Mouse (Mus musculus): Measurements from ENCODE around the gene BC052040. TPM values are rescaled to one million over a fixed set of nuclear protein-coding genes. Genes with fewer than 3 reads are reported as not detected.

The BC052040 gene
- polyA plus RNA-seq, 1 experiment from 2014 or later = 9.0 TPM

GRCm38 (mm10) chr2:115717535-115717934 lies 136.0 kb downstream of the BC052040 start:
- H3K9me3 ChIP-seq (replicated peaks; ENCODE audit: control insufficient read depth, low read length) = no peaks in the 10 kb centered on the region
- H3K4me2 ChIP-seq (ENCODE audit: low read depth, low read length) = no peak overlapping the region
- no peaks in the 10 kb centered on the region for H3K36me3 ChIP-seq (ENCODE audit: control insufficient read depth, insufficient read depth)
- H3K4me3 ChIP-seq (ENCODE audit: low read depth, low read length) = no peak overlapping the region
- ATAC-seq (ENCODE audit: low read depth) = no peak
- H3K27me3 ChIP-seq (ENCODE audit: control insufficient read depth, insufficient read depth, low read depth, low read length) = no peaks in the 10 kb centered on the region
- H3K9ac ChIP-seq (ENCODE audit: low read depth, low read length) = no peak overlapping the region
- H3K27ac ChIP-seq (ENCODE audit: low read length) = no peak overlapping the region
- no peaks in the 10 kb centered on the region for H3K4me1 ChIP-seq (ENCODE audit: control insufficient read depth, low read depth, low read length)
- WGBS (ENCODE audit: insufficient replicate concordance) = 70% methylated on average over 5 of the region's 5 CpGs

- WGBS (ENCODE audit: insufficient replicate concordance) = 77% methylated on average over 3 of the region's 3 CpGs
- H3K4me3 ChIP-seq (ENCODE audit: low read depth, low read length) = no peak overlapping the region
Measured at GRCm38 (mm10) chr2:115717980-115718379, 136.5 kb downstream of the BC052040 start.

GRCm38 (mm10) chr2:115723452-115723851 lies 141.9 kb downstream of the BC052040 start:
- no peak for ATAC-seq (ENCODE audit: low read depth)
- no peaks in the 10 kb centered on the region for H3K27me3 ChIP-seq (ENCODE audit: control insufficient read depth, insufficient read depth, low read depth, low read length)
- H3K9me3 ChIP-seq (replicated peaks; ENCODE audit: control insufficient read depth, low read length) = no peaks in the 10 kb centered on the region
- H3K4me3 ChIP-seq (ENCODE audit: low read depth, low read length) = no peak overlapping the region
- H3K4me2 ChIP-seq (ENCODE audit: low read depth, low read length) = no peak overlapping the region
- no peaks in the 10 kb centered on the region for H3K4me1 ChIP-seq (ENCODE audit: control insufficient read depth, low read depth, low read length)
- no peak overlapping the region for H3K9ac ChIP-seq (ENCODE audit: low read depth, low read length)
- H3K27ac ChIP-seq (ENCODE audit: low read length) = no peak overlapping the region
- WGBS (ENCODE audit: insufficient replicate concordance) = 69% methylated on average over 8 of the region's 8 CpGs
- H3K36me3 ChIP-seq (ENCODE audit: control insufficient read depth, insufficient read depth) = no peaks in the 10 kb centered on the region

More at GRCm38 (mm10) chr2:115717980-115718379, 136.5 kb downstream of the BC052040 start:
- Histone ChIP-seq H3K9ac (ENCODE audit: low read depth, low read length) (no peak overlapping the region), H3K9me3 (replicated peaks; ENCODE audit: control insufficient read depth, low read length) (no peaks in the 10 kb centered on the region), H3K27ac (ENCODE audit: low read length) (no peak overlapping the region), H3K4me2 (ENCODE audit: low read depth, low read length) (no peak overlapping the region), H3K4me1 (ENCODE audit: control insufficient read depth, low read depth, low read length) (no peaks in the 10 kb centered on the region), H3K36me3 (ENCODE audit: control insufficient read depth, insufficient read depth) (no peaks in the 10 kb centered on the region), H3K27me3 (ENCODE audit: control insufficient read depth, insufficient read depth, low read depth, low read length) (no peaks in the 10 kb centered on the region)
- no peak for ATAC-seq (ENCODE audit: low read depth)

- no peak overlapping the region for H3K4me2 ChIP-seq (ENCODE audit: low read depth, low read length)
- no peaks in the 10 kb centered on the region for H3K27me3 ChIP-seq (ENCODE audit: control insufficient read depth, insufficient read depth, low read depth, low read length)
- H3K4me3 ChIP-seq (ENCODE audit: low read depth, low read length) = no peak overlapping the region
- H3K4me1 ChIP-seq (ENCODE audit: control insufficient read depth, low read depth, low read length) = no peaks in the 10 kb centered on the region
- H3K27ac ChIP-seq (ENCODE audit: low read length) = no peak overlapping the region
- no peaks in the 10 kb centered on the region for H3K36me3 ChIP-seq (ENCODE audit: control insufficient read depth, insufficient read depth)
- ATAC-seq (ENCODE audit: low read depth) = no peak
- no peak overlapping the region for H3K9ac ChIP-seq (ENCODE audit: low read depth, low read length)
- 50% methylated on average over 6 of the region's 6 CpGs for WGBS (ENCODE audit: insufficient replicate concordance)
- H3K9me3 ChIP-seq (replicated peaks; ENCODE audit: control insufficient read depth, low read length) = no peaks in the 10 kb centered on the region
Measured at GRCm38 (mm10) chr2:115724216-115724615, 142.7 kb downstream of the BC052040 start.

- 80% methylated on average over 6 of the region's 6 CpGs for WGBS (ENCODE audit: insufficient replicate concordance)
Measured at GRCm38 (mm10) chr2:115724726-115725125, 143.2 kb downstream of the BC052040 start.

GRCm38 (mm10) chr2:115725503-115725902 lies 144.0 kb downstream of the BC052040 start:
- no peak for ATAC-seq (ENCODE audit: low read depth)
- Histone ChIP-seq H3K27me3 (ENCODE audit: control insufficient read depth, insufficient read depth, low read depth, low read length) (no peaks in the 10 kb centered on the region), H3K9ac (ENCODE audit: low read depth, low read length) (no peak overlapping the region), H3K4me2 (ENCODE audit: low read depth, low read length) (no peak overlapping the region), H3K36me3 (ENCODE audit: control insufficient read depth, insufficient read depth) (no peaks in the 10 kb centered on the region), H3K4me1 (ENCODE audit: control insufficient read depth, low read depth, low read length) (no peaks in the 10 kb centered on the region), H3K4me3 (ENCODE audit: low read depth, low read length) (no peak overlapping the region), H3K27ac (ENCODE audit: low read length) (no peak overlapping the region), H3K9me3 (replicated peaks; ENCODE audit: control insufficient read depth, low read length) (no peaks in the 10 kb centered on the region)
- WGBS (ENCODE audit: insufficient replicate concordance) = 81% methylated on average over 6 of the region's 6 CpGs

More at GRCm38 (mm10) chr2:115724726-115725125, 143.2 kb downstream of the BC052040 start:
- Histone ChIP-seq H3K4me3 (ENCODE audit: low read depth, low read length) (no peak overlapping the region), H3K4me1 (ENCODE audit: control insufficient read depth, low read depth, low read length) (no peaks in the 10 kb centered on the region), H3K36me3 (ENCODE audit: control insufficient read depth, insufficient read depth) (no peaks in the 10 kb centered on the region), H3K27ac (ENCODE audit: low read length) (no peak overlapping the region), H3K27me3 (ENCODE audit: control insufficient read depth, insufficient read depth, low read depth, low read length) (no peaks in the 10 kb centered on the region), H3K9me3 (replicated peaks; ENCODE audit: control insufficient read depth, low read length) (no peaks in the 10 kb centered on the region), H3K4me2 (ENCODE audit: low read depth, low read length) (no peak overlapping the region), H3K9ac (ENCODE audit: low read depth, low read length) (no peak overlapping the region)
- no peak for ATAC-seq (ENCODE audit: low read depth)

GRCm38 (mm10) chr2:115725926-115726325 lies 144.4 kb downstream of the BC052040 start:
- no peak overlapping the region for H3K4me3 ChIP-seq (ENCODE audit: low read depth, low read length)
- H3K27ac ChIP-seq (ENCODE audit: low read length) = no peak overlapping the region
- no peak overlapping the region for H3K9ac ChIP-seq (ENCODE audit: low read depth, low read length)
- H3K4me2 ChIP-seq (ENCODE audit: low read depth, low read length) = no peak overlapping the region
- 73% methylated on average over 6 of the region's 6 CpGs for WGBS (ENCODE audit: insufficient replicate concordance)
- H3K4me1 ChIP-seq (ENCODE audit: control insufficient read depth, low read depth, low read length) = no peaks in the 10 kb centered on the region
- H3K27me3 ChIP-seq (ENCODE audit: control insufficient read depth, insufficient read depth, low read depth, low read length) = no peaks in the 10 kb centered on the region
- no peaks in the 10 kb centered on the region for H3K36me3 ChIP-seq (ENCODE audit: control insufficient read depth, insufficient read depth)
- H3K9me3 ChIP-seq (replicated peaks; ENCODE audit: control insufficient read depth, low read length) = no peaks in the 10 kb centered on the region
- no peak for ATAC-seq (ENCODE audit: low read depth)

- no peaks in the 10 kb centered on the region for H3K27me3 ChIP-seq (ENCODE audit: control insufficient read depth, insufficient read depth, low read depth, low read length)
- WGBS (ENCODE audit: insufficient replicate concordance) = 74% methylated on average over 5 of the region's 5 CpGs
- H3K4me1 ChIP-seq (ENCODE audit: control insufficient read depth, low read depth, low read length) = no peaks in the 10 kb centered on the region
- no peaks in the 10 kb centered on the region for H3K9me3 ChIP-seq (replicated peaks; ENCODE audit: control insufficient read depth, low read length)
- ATAC-seq (ENCODE audit: low read depth) = no peak
- no peak overlapping the region for H3K4me2 ChIP-seq (ENCODE audit: low read depth, low read length)
- H3K36me3 ChIP-seq (ENCODE audit: control insufficient read depth, insufficient read depth) = no peaks in the 10 kb centered on the region
- H3K27ac ChIP-seq (ENCODE audit: low read length) = no peak overlapping the region
- no peak overlapping the region for H3K4me3 ChIP-seq (ENCODE audit: low read depth, low read length)
- H3K9ac ChIP-seq (ENCODE audit: low read depth, low read length) = no peak overlapping the region
Measured at GRCm38 (mm10) chr2:115726806-115727205, 145.3 kb downstream of the BC052040 start.

GRCm38 (mm10) chr2:115728627-115729026 lies 147.1 kb downstream of the BC052040 start:
- 79% methylated on average over 6 of the region's 6 CpGs for WGBS (ENCODE audit: insufficient replicate concordance)
- Histone ChIP-seq H3K4me1 (ENCODE audit: control insufficient read depth, low read depth, low read length) (no peaks in the 10 kb centered on the region), H3K27me3 (ENCODE audit: control insufficient read depth, insufficient read depth, low read depth, low read length) (no peaks in the 10 kb centered on the region), H3K36me3 (ENCODE audit: control insufficient read depth, insufficient read depth) (no peaks in the 10 kb centered on the region), H3K27ac (ENCODE audit: low read length) (no peak overlapping the region), H3K9ac (ENCODE audit: low read depth, low read length) (no peak overlapping the region), H3K4me2 (ENCODE audit: low read depth, low read length) (no peak overlapping the region), H3K4me3 (ENCODE audit: low read depth, low read length) (no peak overlapping the region), H3K9me3 (replicated peaks; ENCODE audit: control insufficient read depth, low read length) (no peaks in the 10 kb centered on the region)
- ATAC-seq (ENCODE audit: low read depth) = no peak
